Mouse (Mus musculus): ENCODE results near the gene Lrba.

DNA sequence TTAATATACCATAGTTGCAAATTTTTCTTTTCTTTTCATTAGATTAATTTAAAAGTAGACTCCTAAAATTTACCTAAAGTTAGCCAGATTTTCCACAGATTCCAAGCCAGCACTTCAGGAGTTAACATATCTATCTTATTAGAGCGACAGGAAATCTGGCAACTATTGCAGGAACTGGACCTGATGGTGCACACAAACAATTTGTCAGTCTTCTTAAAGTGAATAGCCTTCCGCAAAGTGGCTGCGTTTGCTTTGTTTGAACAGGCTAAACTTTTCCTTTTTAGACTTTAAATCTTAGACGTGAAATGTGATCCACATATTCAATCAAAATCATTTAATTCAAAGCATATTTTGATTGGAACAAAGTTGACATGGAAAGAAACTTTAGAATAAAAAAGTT lies 485.0 kb downstream of the Lrba start:
- TF ChIP-seq CTCF (IDR thresholded peaks at IDR 0.05; ENCODE audit: low read depth) (no peak), EP300 (optimal IDR thresholded peaks at IDR 0.05) (no peak)
